Mouse (Mus musculus) embryonic fibroblast, embryonic 13.5 days (primary cell): ENCODE data around the gene Tmem161a.

ENCODE experiments used
- CTCF ChIP-seq: IDR thresholded peaks from 2 replicates; pipeline ENCODE4 v1.5.1; 2011; ENCODE audit warnings: mild to moderate bottlenecking, control low read depth, low read length, moderate library complexity, borderline replicate concordance; ENCODE audit not compliant: insufficient read depth
- POLR2A ChIP-seq: IDR thresholded peaks from 2 replicates; pipeline ENCODE4 v1.6.1; 2011; ENCODE audit warnings: low read depth, mild to moderate bottlenecking, control low read depth, low read length, moderate library complexity

GRCm38 (mm10) chr8:70220911-70221310, 48.8 kb downstream of the Tmem161a start:
- TF ChIP-seq CTCF (no peak), POLR2A (no peak)
